Comparison of ENCODE assay signal across 16 mouse cellular contexts in the genomic region with DNA sequence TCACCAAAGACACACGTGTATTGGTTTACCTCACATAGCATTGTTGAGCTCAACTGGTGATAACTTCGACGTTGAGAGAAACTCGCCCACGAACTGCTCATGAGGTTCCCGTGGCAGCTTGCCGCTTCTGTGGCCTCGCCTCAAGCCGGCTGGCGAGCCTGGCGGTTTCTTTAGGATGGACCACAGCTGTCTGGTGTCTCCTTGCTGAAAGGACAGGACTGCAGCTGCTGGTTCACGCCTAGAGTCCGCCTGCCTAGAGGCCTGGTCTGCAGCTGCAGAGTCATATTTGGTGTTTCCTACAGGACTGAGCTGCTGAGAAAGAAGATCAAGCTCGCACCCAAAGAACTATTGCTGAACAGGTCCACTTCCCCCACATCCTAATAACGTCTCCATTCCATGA. TPM values are rescaled to one million over a fixed set of nuclear protein-coding genes. Genes with fewer than 3 reads are reported as not detected.
DNase-seq lines count a peak whose midpoint lies in the region; ATAC-seq and TF ChIP-seq lines count a peak whose summit lies in the region.
"Had no signal": no experiment of that assay in that cellular context is flagged by ENCODE, and none has a peak within 500 bp of the region (broad histone marks: within the 10 kb centered on the region; RNA-seq: fewer than 3 reads in every experiment).

No protein-coding gene starts in this region.

- H3K9me3 ChIP-seq in embryonic facial prominence, embryonic 14.5 days (ENCODE audit: control insufficient read depth, low read length) = no peaks in the 10 kb centered on the region
- no peaks in the 10 kb centered on the region for H3K9me3 ChIP-seq in embryonic facial prominence, embryonic 10.5 days
- H3K9me3 ChIP-seq in limb, embryonic 14.5 days (ENCODE audit: control insufficient read depth, low read length) = no peaks in the 10 kb centered on the region
- no peaks in the 10 kb centered on the region; the same call in 1 of the 2 replicates for H3K9me3 ChIP-seq in limb, embryonic 10.5 days (replicated peaks)
- H3K9me3 ChIP-seq: forebrain, embryonic 15.5 days; limb, embryonic 12.5 days had no signal

- H3K27ac ChIP-seq in embryonic facial prominence, embryonic 14.5 days (replicated peaks; ENCODE audit: low read depth, low read length) = no peak overlapping the region
- H3K27ac ChIP-seq in embryonic facial prominence, embryonic 10.5 days (replicated peaks) = no peak overlapping the region
- no peak overlapping the region for H3K27ac ChIP-seq in limb, embryonic 14.5 days (replicated peaks; ENCODE audit: low read depth, low read length)
- no peak overlapping the region for H3K27ac ChIP-seq in limb, embryonic 10.5 days
- H3K27ac ChIP-seq: forebrain, embryonic 15.5 days; layer of hippocampus, adult 2 months; left cerebral cortex, adult 2 months had no signal

- peak; percentile 60 for DNase-seq in embryonic facial prominence, embryonic 14.5 days (ENCODE audit: low spot score)
- DNase-seq in embryonic facial prominence, embryonic 10.5 days (ENCODE audit: low spot score) = no peak
- no peak for DNase-seq in limb, embryonic 14.5 days (ENCODE audit: low spot score)
- no peak for DNase-seq in limb, embryonic 10.5 days (ENCODE audit: low spot score)
- peak; percentile 8 for DNase-seq in urinary bladder, postnatal 25 days (ENCODE audit: low spot score)
- no peak for DNase-seq in urinary bladder, postnatal 10 days (ENCODE audit: low spot score)
- DNase-seq in spleen, postnatal 4 days (ENCODE audit: low spot score in 2 of 2) = no peak
- DNase-seq: adrenal gland, postnatal 10 days; cerebellum, adult 9-11 months; kidney, adult 11 months had no signal

- peaks cover 4% of the 10 kb centered on the region; the same call in 1 of the 2 replicates for H3K4me1 ChIP-seq in embryonic facial prominence, embryonic 14.5 days (ENCODE audit: control insufficient read depth, insufficient read depth, low read length)
- peaks cover 9% of the 10 kb centered on the region for H3K4me1 ChIP-seq in embryonic facial prominence, embryonic 10.5 days
- no peaks in the 10 kb centered on the region for H3K4me1 ChIP-seq in limb, embryonic 14.5 days (ENCODE audit: control insufficient read depth, insufficient read depth, low read length)
- H3K4me1 ChIP-seq in limb, embryonic 10.5 days = peaks cover 23% of the 10 kb centered on the region
- H3K4me1 ChIP-seq: forebrain, embryonic 15.5 days had no signal

- TF ChIP-seq POLR2A in limb, embryonic 14.5 days (IDR thresholded peaks at IDR 0.05; ENCODE audit: borderline replicate concordance, extremely low read depth, insufficient read depth, insufficient read length) = no peak

- no peak overlapping the region for H3K4me2 ChIP-seq in embryonic facial prominence, embryonic 14.5 days (ENCODE audit: low read depth, low read length)
- H3K4me2 ChIP-seq in limb, embryonic 14.5 days (replicated peaks; ENCODE audit: low read depth, low read length, severe bottlenecking) = no peak overlapping the region
- H3K4me2 ChIP-seq: forebrain, embryonic 15.5 days; limb, embryonic 12.5 days had no signal

- ATAC-seq in embryonic facial prominence, embryonic 14.5 days (ENCODE audit: low read depth) = peak; percentile 47; the same call in 1 of the 2 replicates
- ATAC-seq in limb, embryonic 14.5 days (ENCODE audit: low FRiP score, low read depth) = peak; percentile 60; the same call in 1 of the 2 replicates
- ATAC-seq in frontal cortex, adult (ENCODE audit: low TSS enrichment) = no peak
- ATAC-seq: forebrain, embryonic 15.5 days; hindbrain, embryonic 16.5 days had no signal

- no peaks in the 10 kb centered on the region for H3K36me3 ChIP-seq in embryonic facial prominence, embryonic 14.5 days (ENCODE audit: control insufficient read depth, insufficient read depth, low read length)
- H3K36me3 ChIP-seq in embryonic facial prominence, embryonic 10.5 days (replicated peaks) = no peaks in the 10 kb centered on the region
- H3K36me3 ChIP-seq in limb, embryonic 14.5 days (ENCODE audit: control insufficient read depth, insufficient read depth, low read length) = no peaks in the 10 kb centered on the region
- no peaks in the 10 kb centered on the region for H3K36me3 ChIP-seq in limb, embryonic 10.5 days
- H3K36me3 ChIP-seq: forebrain, embryonic 15.5 days; limb, embryonic 12.5 days had no signal

- H3K9ac ChIP-seq in embryonic facial prominence, embryonic 14.5 days (ENCODE audit: low read depth, low read length) = no peak overlapping the region
- no peak overlapping the region for H3K9ac ChIP-seq in limb, embryonic 14.5 days (ENCODE audit: low read depth, low read length, severe bottlenecking)
- H3K9ac ChIP-seq: forebrain, embryonic 15.5 days; limb, embryonic 12.5 days had no signal

- H3K27me3 ChIP-seq in embryonic facial prominence, embryonic 14.5 days (replicated peaks; ENCODE audit: control insufficient read depth, insufficient read depth, low read length) = no peaks in the 10 kb centered on the region
- H3K27me3 ChIP-seq in embryonic facial prominence, embryonic 10.5 days (replicated peaks; ENCODE audit: low read depth, poor library complexity, severe bottlenecking) = no peaks in the 10 kb centered on the region
- no peaks in the 10 kb centered on the region for H3K27me3 ChIP-seq in limb, embryonic 14.5 days (ENCODE audit: control insufficient read depth, insufficient read depth, low read length)
- H3K27me3 ChIP-seq in limb, embryonic 10.5 days (ENCODE audit: low read depth, poor library complexity, severe bottlenecking) = no peaks in the 10 kb centered on the region
- H3K27me3 ChIP-seq: forebrain, embryonic 15.5 days; limb, embryonic 12.5 days had no signal

- 71% methylated on average over 15 of the region's 15 CpGs for WGBS in embryonic facial prominence, embryonic 14.5 days
- 88% methylated on average over 15 of the region's 15 CpGs for WGBS in embryonic facial prominence, embryonic 10.5 days
- 81% methylated on average over 15 of the region's 15 CpGs for WGBS in limb, embryonic 14.5 days
- 88% methylated on average over 15 of the region's 15 CpGs for WGBS in limb, embryonic 10.5 days

- no peak overlapping the region for H3K4me3 ChIP-seq in embryonic facial prominence, embryonic 14.5 days (ENCODE audit: low read depth, low read length)
- no peak overlapping the region for H3K4me3 ChIP-seq in embryonic facial prominence, embryonic 10.5 days
- H3K4me3 ChIP-seq in limb, embryonic 14.5 days (replicated peaks; ENCODE audit: low read length) = no peak overlapping the region
- no peak overlapping the region for H3K4me3 ChIP-seq in limb, embryonic 10.5 days
- H3K4me3 ChIP-seq: forebrain, embryonic 15.5 days; layer of hippocampus, adult 2 months; left cerebral cortex, adult 2 months; limb, embryonic 12.5 days had no signal

RNA-seq across cellular contexts. Expression of gene Uspl1, which starts 55.7 kb away (rescaled TPM):
- polyA plus RNA-seq in embryonic facial prominence, embryonic 14.5 days (2014; fragmentation: Nextera tagmentation; extraction: Ambion mirVana) = 41.5 and 45.6 TPM in 2 replicates
- 76.3 and 78.3 TPM in 2 replicates for polyA plus RNA-seq in embryonic facial prominence, embryonic 10.5 days (2016; fragmentation: Nextera tagmentation; extraction: Ambion mirVana)
- polyA plus RNA-seq in limb, embryonic 14.5 days (2012; rRNA removed) = 27.2 and 27.8 TPM in 2 replicates
- polyA plus RNA-seq in limb, embryonic 14.5 days (2014; fragmentation: Nextera tagmentation; extraction: Ambion mirVana) = 44.8 and 53.3 TPM in 2 replicates
- 72.9 and 78.7 TPM in 2 replicates for polyA plus RNA-seq in limb, embryonic 10.5 days (2016; fragmentation: Nextera tagmentation; extraction: Ambion mirVana)

RNA-seq across cellular contexts. Expression of gene Hmgb1, which starts 55.8 kb away (rescaled TPM):
- polyA plus RNA-seq in embryonic facial prominence, embryonic 14.5 days (2014; fragmentation: Nextera tagmentation; extraction: Ambion mirVana) = 1,171 and 1,256 TPM in 2 replicates
- polyA plus RNA-seq in embryonic facial prominence, embryonic 10.5 days (2016; fragmentation: Nextera tagmentation; extraction: Ambion mirVana) = 1,556 and 1,753 TPM in 2 replicates
- polyA plus RNA-seq in limb, embryonic 14.5 days (2012; rRNA removed) = 237 and 577 TPM in 2 replicates
- polyA plus RNA-seq in limb, embryonic 14.5 days (2014; fragmentation: Nextera tagmentation; extraction: Ambion mirVana) = 1,456 and 1,457 TPM in 2 replicates
- polyA plus RNA-seq in limb, embryonic 10.5 days (2016; fragmentation: Nextera tagmentation; extraction: Ambion mirVana) = 1,666 and 1,835 TPM in 2 replicates

Comparison
In these comparisons a context has a peak if more than half of its experiments do, and no peak if none do; other contexts are left out.
1. DNase-seq: peak in embryonic facial prominence, embryonic 14.5 days (single experiment) and urinary bladder, postnatal 25 days (single experiment); none in embryonic facial prominence, embryonic 10.5 days (single experiment), limb, embryonic 14.5 days (single experiment), limb, embryonic 10.5 days (single experiment), urinary bladder, postnatal 10 days (single experiment) and spleen, postnatal 4 days (0 of 2).